Mouse (Mus musculus): Measurements from ENCODE around the gene Kcnip3. TPM values are rescaled to one million over a fixed set of nuclear protein-coding genes. Genes with fewer than 3 reads are reported as not detected.
A peak's percentile ranks its signal among the peaks of the same experiment; 100 is the strongest.

Kcnip3 gene
- polyA plus RNA-seq, 1 experiment from 2014 or later: 2.2 TPM

DNA sequence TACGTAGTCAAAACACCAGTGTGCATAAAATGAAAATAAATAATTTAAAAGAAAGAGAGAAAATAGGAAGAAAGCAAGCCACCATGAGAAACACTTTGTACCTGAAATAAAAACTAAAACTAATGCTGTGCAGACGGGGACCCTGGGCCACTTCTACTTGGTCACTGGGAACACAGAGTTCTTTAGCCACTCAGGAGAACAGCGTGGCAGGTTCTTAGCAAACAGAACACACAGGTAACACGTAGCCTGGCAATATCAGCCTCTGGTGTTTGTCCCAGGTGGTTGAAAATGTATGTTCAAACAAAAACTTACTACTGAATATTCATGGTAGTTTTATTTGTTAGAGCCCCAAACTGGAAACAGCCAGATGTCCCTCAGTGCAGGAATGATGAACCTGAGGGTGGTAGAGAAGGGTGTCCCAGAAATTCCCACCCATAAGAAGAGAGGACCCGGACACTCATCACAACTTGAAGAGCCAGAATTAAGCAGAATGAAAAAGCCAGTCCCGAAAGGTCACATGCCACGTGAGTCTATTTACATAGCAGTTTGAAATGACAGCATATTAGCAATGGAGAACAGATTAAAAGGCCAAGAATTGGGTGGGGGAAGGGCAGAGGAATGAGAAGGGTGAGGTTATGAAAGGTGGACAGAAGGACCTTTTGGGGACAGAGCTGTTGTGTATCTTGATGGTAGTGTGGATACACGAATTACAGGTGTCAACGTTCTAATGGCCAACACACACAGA is 7.3 kb downstream of the Kcnip3 start:
- H3K9me3 ChIP-seq: no peaks in the 10 kb centered on the region
- H3K27ac ChIP-seq: no peak overlapping the region
- H3K4me1 ChIP-seq: peaks cover 9% of the 10 kb centered on the region
- WGBS: 78% methylated on average over 9 of the region's 9 CpGs
- no peaks in the 10 kb centered on the region for H3K27me3 ChIP-seq
- H3K9ac ChIP-seq: no peak overlapping the region
- H3K36me3 ChIP-seq: no peaks in the 10 kb centered on the region
- no peak overlapping the region for H3K4me3 ChIP-seq
- no peak for ATAC-seq (ENCODE audit: insufficient number of reproducible peaks, insufficient read depth, low FRiP score, low TSS enrichment)
- no peak overlapping the region for H3K4me2 ChIP-seq (replicated peaks)

- H3K9me3 ChIP-seq: no peaks in the 10 kb centered on the region
- WGBS: 53% methylated on average over 3 of the region's 3 CpGs
- H3K4me1 ChIP-seq: peaks cover 9% of the 10 kb centered on the region
- no peak for ATAC-seq (ENCODE audit: insufficient number of reproducible peaks, insufficient read depth, low FRiP score, low TSS enrichment)
- H3K27ac ChIP-seq: no peak overlapping the region
- no peak overlapping the region for H3K4me2 ChIP-seq (replicated peaks)
- H3K27me3 ChIP-seq: no peaks in the 10 kb centered on the region
- no peak overlapping the region for H3K9ac ChIP-seq
- H3K4me3 ChIP-seq: no peak overlapping the region
- no peaks in the 10 kb centered on the region for H3K36me3 ChIP-seq
These were observed 8.7 kb downstream of the Kcnip3 start for GRCm38 (mm10) chr2:127513244-127513643.

GRCm38 (mm10) chr2:127511426-127511825 is 10.5 kb downstream of the Kcnip3 start:
- no peak overlapping the region for H3K4me2 ChIP-seq (replicated peaks)
- peaks cover 9% of the 10 kb centered on the region for H3K4me1 ChIP-seq
- H3K27me3 ChIP-seq: no peaks in the 10 kb centered on the region
- no peak for ATAC-seq (ENCODE audit: insufficient number of reproducible peaks, insufficient read depth, low FRiP score, low TSS enrichment)
- H3K9me3 ChIP-seq: no peaks in the 10 kb centered on the region
- no peak overlapping the region for H3K4me3 ChIP-seq
- H3K36me3 ChIP-seq: no peaks in the 10 kb centered on the region
- no peak overlapping the region for H3K27ac ChIP-seq
- no peak overlapping the region for H3K9ac ChIP-seq
- WGBS: 21% methylated on average over 4 of the region's 4 CpGs

GRCm38 (mm10) chr2:127507967-127508660 is 13.8 kb downstream of the Kcnip3 start:
- no peak for ATAC-seq (ENCODE audit: insufficient number of reproducible peaks, insufficient read depth, low FRiP score, low TSS enrichment)
- H3K9me3 ChIP-seq: no peaks in the 10 kb centered on the region
- H3K4me3 ChIP-seq: no peak overlapping the region
- no peaks in the 10 kb centered on the region for H3K27me3 ChIP-seq
- WGBS: 59% methylated on average over 7 of the region's 7 CpGs
- H3K9ac ChIP-seq: no peak overlapping the region
- no peak overlapping the region for H3K4me2 ChIP-seq (replicated peaks)
- H3K27ac ChIP-seq: no peak overlapping the region
- H3K4me1 ChIP-seq: peaks cover 9% of the 10 kb centered on the region
- no peaks in the 10 kb centered on the region for H3K36me3 ChIP-seq

DNA sequence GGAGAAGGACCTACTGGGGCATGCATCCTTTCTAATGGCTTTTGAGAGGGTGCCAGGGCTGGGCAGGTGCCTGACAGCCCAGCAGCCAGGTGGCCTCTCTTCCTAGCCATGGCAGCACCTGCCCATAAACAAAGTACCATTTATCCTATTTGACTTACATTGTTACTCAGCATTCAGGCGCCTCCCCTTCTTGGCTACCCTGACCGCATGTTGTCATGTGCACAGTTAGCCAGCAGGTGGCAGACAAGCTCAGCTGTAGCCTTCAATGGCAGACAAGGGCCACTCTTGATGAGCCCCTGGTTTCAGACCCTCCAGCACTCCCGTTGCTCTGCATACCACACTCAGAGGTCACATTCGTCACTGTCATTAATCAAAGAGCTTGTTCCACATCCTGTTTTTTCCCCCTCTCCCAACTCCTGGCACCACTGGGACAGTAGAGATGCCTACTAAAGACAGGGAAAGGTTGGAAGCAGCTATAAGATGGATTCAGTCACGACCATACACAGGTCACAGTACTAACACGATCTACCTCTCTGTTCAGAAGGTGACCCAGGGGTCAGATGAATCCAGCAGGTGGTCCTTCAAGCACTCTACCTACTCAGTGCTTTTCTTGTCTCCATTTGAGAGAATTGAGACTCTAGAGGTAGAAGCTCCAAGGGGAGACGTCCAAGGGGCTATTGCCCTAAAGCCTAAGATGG is 14.7 kb downstream of the Kcnip3 start:
- WGBS: 31% methylated on average over 7 of the region's 7 CpGs
- Histone ChIP-seq H3K36me3 (no peaks in the 10 kb centered on the region), H3K4me1 (peaks cover 9% of the 10 kb centered on the region), H3K4me2 (replicated peaks) (no peak overlapping the region), H3K4me3 (no peak overlapping the region), H3K9me3 (no peaks in the 10 kb centered on the region), H3K27me3 (no peaks in the 10 kb centered on the region), H3K9ac (no peak overlapping the region), H3K27ac (no peak overlapping the region)
- ATAC-seq (ENCODE audit: insufficient number of reproducible peaks, insufficient read depth, low FRiP score, low TSS enrichment): no peak

DNA sequence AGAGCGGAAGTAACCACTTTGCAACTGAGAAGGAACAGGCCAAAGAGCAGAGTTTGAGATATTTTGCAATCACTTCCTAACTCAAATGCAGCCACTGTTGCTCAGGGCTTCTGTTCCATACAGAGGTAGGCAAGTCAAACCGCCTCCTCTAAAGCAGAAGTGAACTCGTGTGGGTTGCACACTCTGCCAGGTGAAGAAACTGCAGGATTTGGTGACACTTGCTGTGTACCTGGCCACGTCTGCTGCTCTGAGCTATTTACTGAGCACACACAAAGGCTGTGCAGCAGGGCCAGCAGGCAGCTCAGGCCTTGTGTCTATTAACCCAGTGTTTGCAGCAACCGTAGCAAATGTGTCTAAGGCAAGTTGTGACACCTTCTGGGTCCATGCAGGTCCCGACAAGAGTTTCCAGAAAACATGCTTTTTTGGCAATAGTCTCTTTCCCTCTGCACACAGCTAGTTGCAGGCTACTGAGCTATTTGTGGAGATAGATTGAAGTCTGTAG is 15.7 kb downstream of the Kcnip3 start:
- peaks cover 6% of the 10 kb centered on the region for H3K4me1 ChIP-seq
- no peaks in the 10 kb centered on the region for H3K9me3 ChIP-seq
- WGBS: 78% methylated on average over 6 of the region's 6 CpGs
- H3K4me3 ChIP-seq: no peak overlapping the region
- peak overlapping the region; percentile 41; the same call in 1 of the 2 replicates for H3K27ac ChIP-seq
- H3K9ac ChIP-seq: no peak overlapping the region
- H3K4me2 ChIP-seq (replicated peaks): no peak overlapping the region
- H3K36me3 ChIP-seq: no peaks in the 10 kb centered on the region
- no peak for ATAC-seq (ENCODE audit: insufficient number of reproducible peaks, insufficient read depth, low FRiP score, low TSS enrichment)
- H3K27me3 ChIP-seq: peaks cover under 1% of the 10 kb centered on the region; the same call in 1 of the 2 replicates

DNA sequence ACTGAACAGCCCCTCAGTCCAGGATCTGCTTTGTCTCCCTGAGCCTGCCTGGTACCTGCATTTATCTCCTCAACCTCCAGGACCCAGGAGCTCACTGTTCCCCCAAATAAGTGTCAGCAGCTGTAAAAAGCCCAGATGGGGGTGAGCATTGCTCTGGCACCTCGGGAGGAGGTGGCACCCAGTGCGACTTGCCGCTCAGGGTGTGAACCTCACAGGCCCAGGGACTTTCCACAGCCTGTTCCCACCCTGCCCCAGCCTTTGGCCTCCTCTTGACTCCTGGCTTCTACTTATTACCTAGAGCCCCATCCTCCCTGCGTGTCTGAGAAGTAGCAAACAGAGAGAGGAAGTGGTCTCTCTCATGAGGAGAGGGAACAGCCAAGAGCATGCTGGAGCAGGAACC is 16.7 kb downstream of the Kcnip3 start:
- Histone ChIP-seq H3K27me3 (peaks cover 6% of the 10 kb centered on the region; the same call in 1 of the 2 replicates), H3K4me1 (no peaks in the 10 kb centered on the region), H3K9me3 (no peaks in the 10 kb centered on the region), H3K27ac (no peak overlapping the region), H3K36me3 (no peaks in the 10 kb centered on the region), H3K4me2 (replicated peaks) (no peak overlapping the region), H3K4me3 (no peak overlapping the region), H3K9ac (no peak overlapping the region)
- ATAC-seq (ENCODE audit: insufficient number of reproducible peaks, insufficient read depth, low FRiP score, low TSS enrichment): no peak
- 69% methylated on average over 4 of the region's 4 CpGs for WGBS

- no peak overlapping the region for H3K4me3 ChIP-seq
- no peak overlapping the region for H3K9ac ChIP-seq
- H3K27me3 ChIP-seq: peaks cover 6% of the 10 kb centered on the region; the same call in 1 of the 2 replicates
- no peaks in the 10 kb centered on the region for H3K4me1 ChIP-seq
- H3K9me3 ChIP-seq: no peaks in the 10 kb centered on the region
- ATAC-seq (ENCODE audit: insufficient number of reproducible peaks, insufficient read depth, low FRiP score, low TSS enrichment): no peak
- H3K27ac ChIP-seq: no peak overlapping the region
- no peaks in the 10 kb centered on the region for H3K36me3 ChIP-seq
- H3K4me2 ChIP-seq (replicated peaks): no peak overlapping the region
- 48% methylated on average over 8 of the region's 8 CpGs for WGBS
These were observed 17.9 kb downstream of the Kcnip3 start for GRCm38 (mm10) chr2:127503751-127504549.

- Histone ChIP-seq H3K27ac (no peak overlapping the region), H3K9ac (no peak overlapping the region), H3K36me3 (no peaks in the 10 kb centered on the region), H3K4me3 (no peak overlapping the region), H3K9me3 (no peaks in the 10 kb centered on the region), H3K4me2 (replicated peaks) (no peak overlapping the region), H3K4me1 (no peaks in the 10 kb centered on the region), H3K27me3 (peaks cover 6% of the 10 kb centered on the region; the same call in 1 of the 2 replicates)
- no peak for ATAC-seq (ENCODE audit: insufficient number of reproducible peaks, insufficient read depth, low FRiP score, low TSS enrichment)
- WGBS: 60% methylated on average over 7 of the region's 7 CpGs
These were observed 20.8 kb downstream of the Kcnip3 start for GRCm38 (mm10) chr2:127501061-127501460.

GRCm38 (mm10) chr2:127498750-127499149 is 23.1 kb downstream of the Kcnip3 start:
- H3K4me3 ChIP-seq: no peak overlapping the region
- no peak overlapping the region for H3K9ac ChIP-seq
- H3K4me1 ChIP-seq: no peaks in the 10 kb centered on the region
- H3K27ac ChIP-seq: no peak overlapping the region
- peaks cover 6% of the 10 kb centered on the region; the same call in 1 of the 2 replicates for H3K27me3 ChIP-seq
- no peak for ATAC-seq (ENCODE audit: insufficient number of reproducible peaks, insufficient read depth, low FRiP score, low TSS enrichment)
- H3K9me3 ChIP-seq: no peaks in the 10 kb centered on the region
- no peak overlapping the region for H3K4me2 ChIP-seq (replicated peaks)
- H3K36me3 ChIP-seq: no peaks in the 10 kb centered on the region
- 68% methylated on average over 8 of the region's 8 CpGs for WGBS

DNA sequence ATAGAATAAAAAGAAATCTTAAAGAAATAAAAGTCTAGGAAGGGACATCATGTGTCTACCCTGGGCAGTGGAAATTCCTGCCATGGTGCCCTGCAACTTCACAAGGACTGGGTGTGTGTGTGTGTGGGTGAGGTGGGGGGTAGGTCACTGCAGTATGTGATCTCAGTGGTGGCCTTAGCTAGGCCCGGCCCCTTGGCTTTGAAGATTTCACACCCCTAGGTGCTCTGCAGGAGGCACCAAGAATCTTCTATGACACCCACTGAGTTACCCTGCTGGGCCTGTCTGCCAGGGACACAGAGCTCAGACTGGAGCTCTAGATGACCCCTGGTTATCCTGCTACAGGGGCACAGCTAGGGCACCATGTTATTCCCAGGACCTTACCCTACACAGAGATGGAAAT is 25.6 kb downstream of the Kcnip3 start:
- Histone ChIP-seq H3K36me3 (no peaks in the 10 kb centered on the region), H3K4me1 (no peaks in the 10 kb centered on the region), H3K9ac (no peak overlapping the region), H3K27ac (no peak overlapping the region), H3K27me3 (peaks cover 6% of the 10 kb centered on the region; the same call in 1 of the 2 replicates), H3K9me3 (no peaks in the 10 kb centered on the region), H3K4me2 (replicated peaks) (no peak overlapping the region), H3K4me3 (no peak overlapping the region)
- WGBS: 62% methylated on average over 1 of the region's 1 CpGs
- ATAC-seq (ENCODE audit: insufficient number of reproducible peaks, insufficient read depth, low FRiP score, low TSS enrichment): no peak

Data from embryonic facial prominence, embryonic 12.5 days (tissue).